Mouse (Mus musculus): ENCODE results near the gene Pcif1. TPM values are rescaled to one million over a fixed set of nuclear protein-coding genes. Genes with fewer than 3 reads are reported as not detected.

The Pcif1 gene
- total and polyA plus RNA-seq, 3 experiments: 31.7 to 137 (median 61.3) TPM

GRCm38 (mm10) chr2:164912749-164913427 lies 33.8 kb downstream of the Pcif1 start:
- no peaks in the 10 kb centered on the region for H3K27me3 ChIP-seq (ENCODE audit: insufficient read depth, low read length)
- ATAC-seq (ENCODE audit: extremely low read depth, insufficient number of reproducible peaks, low FRiP score, poor library complexity, severe bottlenecking) (no peak), DNase-seq (ENCODE audit: low spot score) (no peak)
- H3K9me3 ChIP-seq (replicated peaks): no peaks in the 10 kb centered on the region
- no peak overlapping the region; the same call in 1 of the 2 replicates for H3K4me3 ChIP-seq (ENCODE audit: low read depth, low read length)
- H3K36me3 ChIP-seq (replicated peaks): peaks cover 45% of the 10 kb centered on the region
- TF ChIP-seq GATA1 (IDR thresholded peaks at IDR 0.05; ENCODE audit: borderline replicate concordance, low read length): no peak
- no peak for TF ChIP-seq GATA2 (IDR thresholded peaks at IDR 0.05; ENCODE audit: borderline replicate concordance, low read depth, low read length)
- TF ChIP-seq TAL1 (conservative IDR thresholded peaks at IDR 0.05; ENCODE audit: low read depth, low read length): no peak
- no peak for TF ChIP-seq CTCF (IDR thresholded peaks at IDR 0.05; ENCODE audit: low read depth, low read length)
- TF ChIP-seq POLR2AphosphoS5 (IDR thresholded peaks at IDR 0.05; ENCODE audit: insufficient replicate concordance, low read depth, low read length): no peak
- peaks cover 75% of the 10 kb centered on the region for H3K4me1 ChIP-seq (ENCODE audit: insufficient read depth, low read depth, low read length)

DNA sequence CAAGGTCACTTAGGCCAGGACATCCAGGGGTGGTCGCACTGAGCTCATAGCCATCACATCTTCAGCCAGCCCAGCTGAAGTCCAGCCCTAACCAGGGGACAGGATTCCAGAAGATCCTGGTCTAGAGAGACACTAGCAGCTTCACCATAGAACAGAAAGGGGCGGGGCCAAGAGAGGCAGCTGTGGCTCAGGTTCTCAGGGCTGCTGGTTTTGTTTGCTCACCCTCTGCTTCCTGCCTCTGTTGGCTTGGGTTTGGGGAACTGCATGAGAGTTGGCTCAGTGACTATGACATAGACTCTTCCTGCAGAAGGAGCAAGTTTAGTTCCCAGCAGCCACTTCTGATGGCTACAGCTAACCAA lies 34.3 kb downstream of the Pcif1 start:
- Histone ChIP-seq H3K9me3 (replicated peaks) (no peaks in the 10 kb centered on the region), H3K4me1 (ENCODE audit: insufficient read depth, low read depth, low read length) (peaks cover 80% of the 10 kb centered on the region), H3K36me3 (replicated peaks) (peaks cover 45% of the 10 kb centered on the region), H3K4me3 (ENCODE audit: low read depth, low read length) (no peak overlapping the region; the same call in 1 of the 2 replicates), H3K27me3 (ENCODE audit: insufficient read depth, low read length) (no peaks in the 10 kb centered on the region)
- no peak for TF ChIP-seq GATA1 (IDR thresholded peaks at IDR 0.05; ENCODE audit: borderline replicate concordance, low read length)
- TF ChIP-seq POLR2AphosphoS5 (IDR thresholded peaks at IDR 0.05; ENCODE audit: insufficient replicate concordance, low read depth, low read length): no peak
- no peak for TF ChIP-seq CTCF (IDR thresholded peaks at IDR 0.05; ENCODE audit: low read depth, low read length)
- TF ChIP-seq GATA2 (IDR thresholded peaks at IDR 0.05; ENCODE audit: borderline replicate concordance, low read depth, low read length): no peak
- no peak for TF ChIP-seq TAL1 (conservative IDR thresholded peaks at IDR 0.05; ENCODE audit: low read depth, low read length)
- ATAC-seq (ENCODE audit: extremely low read depth, insufficient number of reproducible peaks, low FRiP score, poor library complexity, severe bottlenecking): peak; percentile 12; the same call in 1 of the 2 replicates
- DNase-seq (ENCODE audit: low spot score): peak; percentile 39

DNA sequence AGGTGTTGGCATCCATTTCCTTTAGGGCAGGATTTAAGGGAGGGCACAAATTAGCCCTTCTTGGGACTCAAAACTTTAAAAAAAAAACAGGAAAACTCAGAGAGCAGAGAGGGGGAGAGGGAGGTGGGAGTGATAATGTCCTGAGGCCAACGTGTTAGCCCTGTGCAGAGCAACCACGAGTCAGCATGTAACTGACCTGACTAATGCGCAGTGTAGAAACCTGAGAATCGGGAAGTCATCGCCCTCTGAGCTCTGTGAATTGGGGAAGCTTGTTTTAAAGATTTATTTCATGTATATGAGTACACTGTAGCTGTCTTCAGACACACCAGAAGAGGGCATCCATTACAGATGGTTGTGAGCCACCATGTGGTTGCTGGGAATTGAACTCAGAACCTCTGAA lies 37.7 kb downstream of the Pcif1 start:
- Histone ChIP-seq H3K27me3 (ENCODE audit: insufficient read depth, low read length) (no peaks in the 10 kb centered on the region), H3K36me3 (replicated peaks) (peaks cover 54% of the 10 kb centered on the region), H3K9me3 (replicated peaks) (no peaks in the 10 kb centered on the region), H3K4me1 (ENCODE audit: insufficient read depth, low read depth, low read length) (peaks cover 58% of the 10 kb centered on the region), H3K4me3 (ENCODE audit: low read depth, low read length) (no peak overlapping the region; the same call in 1 of the 2 replicates)
- TF ChIP-seq CTCF (IDR thresholded peaks at IDR 0.05; ENCODE audit: low read depth, low read length) (no peak), TAL1 (conservative IDR thresholded peaks at IDR 0.05; ENCODE audit: low read depth, low read length) (no peak), GATA1 (IDR thresholded peaks at IDR 0.05; ENCODE audit: borderline replicate concordance, low read length) (no peak), POLR2AphosphoS5 (IDR thresholded peaks at IDR 0.05; ENCODE audit: insufficient replicate concordance, low read depth, low read length) (no peak), GATA2 (IDR thresholded peaks at IDR 0.05; ENCODE audit: borderline replicate concordance, low read depth, low read length) (no peak)
- DNase-seq (ENCODE audit: low spot score) (peak; percentile 62), ATAC-seq (ENCODE audit: extremely low read depth, insufficient number of reproducible peaks, low FRiP score, poor library complexity, severe bottlenecking) (peak; percentile 73)

DNA sequence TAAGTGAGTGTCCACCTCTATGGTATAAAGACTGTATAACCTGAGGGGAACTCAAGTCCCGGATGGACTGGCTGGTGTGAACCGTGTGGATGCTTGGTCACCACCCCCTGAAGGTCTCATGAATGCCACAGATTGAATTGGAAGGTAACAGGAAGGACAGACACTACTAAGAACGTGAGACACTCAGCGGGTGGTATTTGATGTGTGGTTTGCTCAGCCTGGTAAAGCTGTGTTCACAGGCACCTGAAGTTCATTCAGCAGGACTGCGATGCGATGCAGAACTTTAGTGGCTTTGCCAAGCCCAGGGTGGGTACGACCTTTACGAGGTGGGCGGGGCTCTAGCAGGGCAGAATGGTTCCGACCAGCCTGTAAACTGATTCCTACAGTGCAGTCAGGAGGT lies 38.3 kb downstream of the Pcif1 start:
- DNase-seq (ENCODE audit: low spot score) (no peak), ATAC-seq (ENCODE audit: extremely low read depth, insufficient number of reproducible peaks, low FRiP score, poor library complexity, severe bottlenecking) (peak; percentile 50; the same call in 1 of the 2 replicates)
- Histone ChIP-seq H3K4me1 (ENCODE audit: insufficient read depth, low read depth, low read length) (peaks cover 52% of the 10 kb centered on the region), H3K9me3 (replicated peaks) (no peaks in the 10 kb centered on the region), H3K4me3 (ENCODE audit: low read depth, low read length) (peak overlapping the region; percentile 53; the same call in 1 of the 2 replicates), H3K36me3 (replicated peaks) (peaks cover 58% of the 10 kb centered on the region), H3K27me3 (ENCODE audit: insufficient read depth, low read length) (no peaks in the 10 kb centered on the region)
- no peak for TF ChIP-seq GATA2 (IDR thresholded peaks at IDR 0.05; ENCODE audit: borderline replicate concordance, low read depth, low read length)
- TF ChIP-seq CTCF (IDR thresholded peaks at IDR 0.05; ENCODE audit: low read depth, low read length): no peak
- no peak for TF ChIP-seq POLR2AphosphoS5 (IDR thresholded peaks at IDR 0.05; ENCODE audit: insufficient replicate concordance, low read depth, low read length)
- no peak for TF ChIP-seq TAL1 (conservative IDR thresholded peaks at IDR 0.05; ENCODE audit: low read depth, low read length)
- no peak for TF ChIP-seq GATA1 (IDR thresholded peaks at IDR 0.05; ENCODE audit: borderline replicate concordance, low read length)

- H3K27me3 ChIP-seq (ENCODE audit: insufficient read depth, low read length): no peaks in the 10 kb centered on the region
- H3K9me3 ChIP-seq (replicated peaks): no peaks in the 10 kb centered on the region
- DNase-seq (ENCODE audit: low spot score) (no peak), ATAC-seq (ENCODE audit: extremely low read depth, insufficient number of reproducible peaks, low FRiP score, poor library complexity, severe bottlenecking) (no peak)
- peaks cover 64% of the 10 kb centered on the region for H3K36me3 ChIP-seq (replicated peaks)
- peak overlapping the region; percentile 52; the same call in 1 of the 2 replicates for H3K4me3 ChIP-seq (ENCODE audit: low read depth, low read length)
- peak; percentile 25; the same call in 1 of the 2 replicates for TF ChIP-seq CTCF (IDR thresholded peaks at IDR 0.05; ENCODE audit: low read depth, low read length)
- TF ChIP-seq GATA2 (IDR thresholded peaks at IDR 0.05; ENCODE audit: borderline replicate concordance, low read depth, low read length): no peak
- H3K4me1 ChIP-seq (ENCODE audit: insufficient read depth, low read depth, low read length): peaks cover 44% of the 10 kb centered on the region
These were observed 39.2 kb downstream of the Pcif1 start for GRCm38 (mm10) chr2:164918325-164918724.

GRCm38 (mm10) chr2:164921984-164922383 lies 42.9 kb downstream of the Pcif1 start:
- Histone ChIP-seq H3K36me3 (replicated peaks) (peaks cover 46% of the 10 kb centered on the region), H3K27me3 (ENCODE audit: insufficient read depth, low read length) (peaks cover 5% of the 10 kb centered on the region; the same call in 1 of the 2 replicates), H3K4me1 (ENCODE audit: insufficient read depth, low read depth, low read length) (peaks cover 14% of the 10 kb centered on the region), H3K4me3 (ENCODE audit: low read depth, low read length) (no peak overlapping the region), H3K9me3 (replicated peaks) (no peaks in the 10 kb centered on the region)
- DNase-seq (ENCODE audit: low spot score) (no peak), ATAC-seq (ENCODE audit: extremely low read depth, insufficient number of reproducible peaks, low FRiP score, poor library complexity, severe bottlenecking) (no peak)
- TF ChIP-seq GATA1 (IDR thresholded peaks at IDR 0.05; ENCODE audit: borderline replicate concordance, low read length) (no peak), CTCF (IDR thresholded peaks at IDR 0.05; ENCODE audit: low read depth, low read length) (no peak), TAL1 (conservative IDR thresholded peaks at IDR 0.05; ENCODE audit: low read depth, low read length) (no peak), GATA2 (IDR thresholded peaks at IDR 0.05; ENCODE audit: borderline replicate concordance, low read depth, low read length) (no peak), POLR2AphosphoS5 (IDR thresholded peaks at IDR 0.05; ENCODE audit: insufficient replicate concordance, low read depth, low read length) (no peak)

Data from G1E (cell line).